Mouse (Mus musculus) thymus, postnatal 4 days (tissue): ENCODE results near the gene Ccdc80.

Experiments
- DNase-seq: peaks from one replicate; pipeline ENCODE4 v3.0.0; 2021

The Ccdc80 gene

DNA sequence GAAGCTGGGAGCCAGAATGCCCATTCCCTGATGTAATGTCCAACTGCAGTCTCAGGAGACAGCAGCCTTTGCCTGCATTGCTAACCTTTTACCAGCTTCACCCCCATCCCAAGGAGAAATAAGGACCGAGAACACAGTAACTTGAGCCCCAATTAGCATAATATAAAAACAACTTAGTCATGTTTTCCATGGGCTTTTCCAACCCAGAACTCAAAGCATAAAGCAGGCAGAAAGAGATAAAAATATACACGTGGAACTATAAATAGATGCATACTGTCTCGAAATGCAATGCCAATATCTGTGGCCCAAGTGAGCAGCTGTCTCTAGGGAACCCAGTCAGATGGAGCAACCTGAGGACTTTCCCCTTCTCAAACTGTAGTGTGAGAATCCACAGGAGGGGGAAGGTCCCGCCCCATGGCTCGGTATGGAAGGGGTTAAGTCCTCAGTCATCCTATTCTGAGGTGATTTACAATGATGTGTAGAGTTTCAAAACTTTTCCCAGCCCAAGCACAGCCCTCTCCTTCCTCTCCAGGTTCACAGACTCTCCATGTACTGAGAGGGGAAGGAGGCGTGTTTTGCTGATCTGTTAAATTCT is at the start of gene Ccdc80:
Gene Ccdc80 (plus strand): TSS at position 266 of the 595 bp plus-strand sequence.
- DNase-seq: peak; percentile 10

DNA sequence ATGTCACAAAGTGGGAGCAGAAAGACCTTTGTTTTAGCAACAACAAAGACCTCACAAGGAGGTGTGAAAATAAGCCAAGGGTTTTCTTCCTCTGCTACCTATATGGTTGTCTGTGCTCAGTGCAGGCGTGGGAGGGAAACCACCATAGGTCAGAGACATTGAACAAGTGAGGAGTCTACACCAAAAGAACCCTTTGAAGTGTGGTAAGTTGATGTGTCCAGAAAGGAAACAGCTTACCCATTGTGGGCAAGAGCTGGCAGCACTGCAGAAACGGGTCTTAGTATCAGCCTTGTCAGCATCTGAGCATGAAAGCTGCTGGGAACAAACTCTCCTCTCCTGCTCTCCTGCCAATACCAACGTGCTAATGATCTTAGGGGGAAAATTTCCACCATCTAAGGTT is 48.4 kb upstream of the Ccdc80 start:
- peak; percentile 9 for DNase-seq

DNA sequence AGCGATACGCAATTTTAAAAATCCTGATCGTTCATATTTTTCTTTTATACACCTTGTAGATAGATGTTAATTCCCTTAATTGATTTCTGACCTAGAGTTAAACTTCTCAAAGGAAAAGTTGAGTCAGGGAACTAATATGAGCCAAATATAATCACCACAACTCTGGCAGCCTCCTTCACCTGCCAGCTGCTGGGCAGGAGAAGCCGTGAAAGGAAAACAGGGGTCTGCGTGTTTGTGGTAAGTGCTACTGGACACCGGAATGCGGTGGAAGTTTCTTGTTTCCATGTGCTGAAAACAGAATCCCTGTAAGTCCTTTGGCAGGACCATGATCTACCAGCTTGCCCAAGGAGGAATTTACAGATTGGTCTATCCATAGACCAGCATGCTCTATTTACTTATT is 36.0 kb upstream of the Ccdc80 start:
- no peak for DNase-seq

DNA sequence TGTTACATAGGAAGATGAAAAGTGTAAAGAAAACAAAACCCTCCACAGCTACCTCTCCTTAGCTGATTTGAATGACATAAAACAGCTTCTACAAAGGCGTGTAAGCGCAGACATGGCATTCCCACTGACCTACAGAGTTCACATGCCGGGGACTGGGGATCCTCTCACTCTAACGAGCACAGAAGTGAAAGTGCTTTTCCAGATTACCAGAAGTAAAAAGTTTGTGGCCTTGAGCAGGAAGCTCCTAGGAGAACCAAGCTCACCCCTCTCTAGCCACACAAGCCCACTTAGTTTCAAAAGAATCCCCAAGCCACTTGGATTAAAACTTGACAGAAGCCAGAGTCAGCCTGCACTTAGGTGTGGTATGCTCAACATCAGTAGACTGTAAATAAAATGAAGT is 35.3 kb upstream of the Ccdc80 start:
- DNase-seq: no peak

DNA sequence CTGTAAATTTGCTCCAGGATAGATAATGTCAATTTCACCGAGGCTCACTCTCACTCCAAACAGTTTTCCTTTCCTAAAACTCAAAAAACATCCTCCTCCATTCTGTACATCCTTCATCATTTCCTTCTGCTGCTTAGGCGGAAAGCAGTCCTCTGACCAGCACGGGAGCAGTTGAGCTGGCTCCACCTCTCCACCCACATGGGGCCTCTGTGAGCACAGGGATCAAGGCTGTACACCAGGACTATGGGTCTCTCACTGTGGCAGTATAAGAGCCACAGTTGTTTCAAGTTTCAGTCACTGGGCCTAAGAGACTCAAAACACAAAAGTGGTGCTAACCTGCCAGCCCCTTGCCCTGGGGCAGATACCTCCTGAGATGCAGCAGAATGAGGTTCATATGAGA is 32.1 kb upstream of the Ccdc80 start:
- no peak for DNase-seq

DNA sequence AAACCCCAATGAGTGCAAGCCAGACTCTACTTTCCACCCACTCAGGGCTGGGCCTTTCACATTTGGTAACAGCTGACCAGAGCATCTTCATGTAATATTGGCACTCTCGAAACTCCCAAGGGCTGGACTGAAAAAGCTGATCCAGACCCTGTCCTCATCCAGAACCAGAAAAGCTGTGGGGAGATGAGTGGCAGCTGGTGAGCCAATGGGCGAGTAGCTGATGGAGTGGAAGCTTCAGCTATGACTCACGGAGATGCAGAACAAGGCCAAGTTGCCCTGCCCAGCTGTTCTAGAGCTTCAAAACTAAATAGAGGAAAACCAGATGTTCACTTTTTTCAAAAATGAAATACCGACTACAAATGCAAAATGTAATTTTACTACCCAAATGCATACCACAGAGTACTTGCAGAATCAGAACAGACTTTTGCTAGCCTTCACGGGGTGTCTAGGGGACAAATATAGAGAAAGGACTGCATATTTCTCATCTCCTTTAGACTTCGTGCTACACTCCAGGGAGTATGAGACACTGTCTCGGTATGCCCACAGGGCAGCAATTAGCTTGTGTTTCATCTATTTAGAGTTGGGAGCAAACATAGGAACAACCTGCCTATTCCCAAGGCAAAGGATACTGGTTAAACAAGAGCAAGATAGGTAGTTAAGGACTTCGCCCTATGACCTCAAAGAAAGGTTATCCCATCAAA is 22.7 kb upstream of the Ccdc80 start:
- no peak for DNase-seq

DNA sequence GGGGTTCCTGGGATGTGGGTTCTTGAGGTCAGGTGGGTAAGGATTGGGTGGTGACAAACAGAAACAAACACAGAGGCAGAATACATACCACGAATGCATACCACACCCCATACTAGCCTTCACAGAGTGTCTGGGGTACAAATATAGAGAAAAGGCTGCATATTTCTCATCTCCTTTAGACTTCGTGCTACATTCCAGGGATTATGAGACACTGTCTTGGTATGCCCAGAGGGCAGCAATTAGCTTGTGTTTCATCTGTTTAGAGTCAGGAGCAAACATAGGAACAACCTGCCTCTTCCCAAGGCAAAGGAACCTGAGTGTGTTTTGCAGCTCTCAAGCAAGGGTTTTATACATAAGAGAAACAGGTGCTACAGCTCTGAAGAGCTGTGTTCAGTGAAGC is 21.8 kb upstream of the Ccdc80 start:
- DNase-seq: no peak

DNA sequence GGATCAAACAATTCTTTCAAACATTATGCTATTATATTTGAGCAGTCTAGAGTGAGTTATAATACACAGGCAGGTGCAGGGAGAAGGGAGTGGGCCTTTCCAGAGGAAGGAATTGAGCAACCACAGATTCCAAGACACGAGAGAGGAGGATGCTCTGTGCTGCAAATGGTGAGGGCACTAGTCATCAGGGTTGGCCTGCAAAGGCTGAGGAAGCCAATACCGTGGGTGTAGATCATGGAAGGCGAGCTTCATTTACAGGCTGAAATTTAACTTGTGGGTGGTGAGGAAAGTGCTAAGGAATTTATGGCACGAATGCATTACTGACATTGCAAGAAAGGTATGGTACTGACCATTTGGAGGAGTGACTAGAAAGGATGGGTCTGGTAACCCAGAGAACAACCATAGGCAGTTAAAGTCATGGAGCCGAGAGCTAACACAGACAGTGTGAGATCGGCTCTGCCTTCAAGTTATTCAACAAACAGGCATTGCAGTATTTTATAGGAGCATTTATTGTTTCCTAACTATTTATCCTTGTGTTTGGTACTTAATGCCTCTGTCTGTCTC is 15.6 kb upstream of the Ccdc80 start:
- DNase-seq: no peak

DNA sequence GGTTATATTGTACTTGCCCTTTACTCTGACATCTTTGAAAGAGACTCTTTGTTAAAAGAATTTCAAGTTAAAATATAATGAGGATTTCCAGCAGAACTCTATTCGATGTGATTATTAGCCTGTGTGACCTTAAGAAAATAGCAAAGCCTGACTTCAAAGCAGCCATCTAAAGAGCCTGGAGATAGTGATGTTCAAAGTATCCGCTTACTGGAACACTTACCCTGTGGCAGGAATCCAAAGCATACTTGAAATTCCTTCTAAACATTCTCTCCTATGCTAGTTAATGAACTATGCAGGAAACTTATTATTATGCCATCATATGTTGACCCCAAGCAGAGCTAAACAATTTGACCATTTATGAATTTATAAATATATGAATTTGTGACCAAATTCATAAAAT is 13.9 kb upstream of the Ccdc80 start:
- no peak for DNase-seq

DNA sequence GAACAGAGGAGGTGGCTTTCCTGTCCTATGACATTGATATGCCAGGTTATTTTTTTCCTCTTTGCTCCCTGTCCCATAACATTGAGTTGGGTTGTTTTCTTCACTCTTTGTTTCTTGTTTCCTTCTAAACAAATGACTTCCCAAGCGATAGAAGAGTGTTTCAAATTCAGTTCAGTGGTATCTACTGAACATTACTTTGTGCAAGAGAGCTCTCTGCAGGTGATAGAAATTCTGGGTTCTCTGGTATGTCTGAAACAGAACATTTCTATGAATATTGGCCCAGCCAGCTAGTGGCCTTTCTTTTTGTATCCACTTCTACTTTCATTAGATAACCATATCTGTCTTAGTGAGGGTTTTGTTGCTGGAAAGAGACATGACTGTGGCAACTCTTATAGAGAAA is 4.4 kb upstream of the Ccdc80 start:
- no peak for DNase-seq

DNA sequence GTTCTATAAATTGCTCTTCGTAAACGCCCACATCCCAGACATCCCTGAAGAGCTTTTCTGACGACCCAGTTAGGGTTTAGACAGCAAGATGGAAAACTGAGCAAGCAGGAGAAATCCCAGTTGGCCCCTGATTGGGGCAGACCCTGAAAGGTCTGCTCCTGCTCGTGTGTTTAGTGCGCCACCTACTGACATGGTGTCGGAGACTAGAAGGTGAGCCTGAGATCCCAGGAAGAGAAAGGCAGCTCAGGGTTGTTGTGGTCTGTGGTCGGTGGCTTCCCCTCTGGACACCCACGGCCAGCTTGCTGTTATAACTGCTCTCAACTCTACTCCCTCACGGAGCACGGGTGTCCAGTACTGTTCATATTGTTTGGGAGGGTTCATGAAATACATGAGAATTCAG is 3.2 kb upstream of the Ccdc80 start:
- peak; percentile 85 for DNase-seq

DNA sequence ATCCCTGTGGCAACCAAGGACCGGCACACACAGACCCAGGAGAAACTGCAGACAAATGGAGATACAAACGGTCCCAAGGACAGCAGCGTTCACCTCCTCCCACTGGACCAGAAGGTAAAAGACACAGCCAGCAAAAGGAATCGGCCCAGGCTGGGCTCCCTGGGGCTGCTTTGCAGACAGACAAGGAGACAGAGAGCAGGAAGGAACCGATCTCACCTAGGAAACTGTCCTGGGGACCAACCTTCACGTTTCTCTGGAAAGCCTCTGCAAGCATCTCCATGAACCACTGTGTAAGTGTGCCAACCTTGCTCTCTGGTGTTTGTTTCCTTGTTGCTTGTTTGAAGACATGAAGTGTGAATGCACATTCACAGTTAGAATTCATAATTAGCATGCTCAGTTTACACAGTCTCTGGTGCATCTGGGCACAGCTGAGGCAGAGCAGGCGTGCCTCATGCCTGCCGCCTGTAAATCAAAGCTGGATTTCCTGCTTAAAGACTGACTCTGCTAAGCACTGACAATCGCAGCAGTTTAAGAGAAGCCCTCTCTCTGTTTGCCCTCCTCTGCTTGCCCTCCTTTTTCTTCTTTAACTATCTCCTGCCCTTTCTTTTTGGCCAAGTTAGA is 1.0 kb downstream of the Ccdc80 start:
- DNase-seq: no peak

DNA sequence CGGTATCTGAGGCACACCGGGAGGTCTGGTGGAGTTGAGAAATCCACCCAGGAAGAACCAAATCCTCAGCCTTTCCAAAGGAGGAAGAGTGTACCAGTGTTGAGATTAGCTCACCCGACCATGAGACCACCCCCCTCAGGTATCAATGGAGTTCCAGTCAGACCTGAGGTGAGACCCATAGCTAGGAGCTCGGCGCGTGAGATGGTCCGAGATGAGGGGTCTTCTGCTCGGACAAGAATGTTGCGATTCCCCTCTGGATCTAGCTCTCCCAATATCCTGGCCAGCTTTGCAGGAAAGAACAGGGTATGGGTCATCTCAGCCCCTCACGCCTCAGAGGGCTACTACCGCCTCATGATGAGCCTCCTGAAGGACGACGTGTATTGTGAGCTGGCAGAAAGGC is 1.8 kb downstream of the Ccdc80 start:
- DNase-seq: no peak

DNA sequence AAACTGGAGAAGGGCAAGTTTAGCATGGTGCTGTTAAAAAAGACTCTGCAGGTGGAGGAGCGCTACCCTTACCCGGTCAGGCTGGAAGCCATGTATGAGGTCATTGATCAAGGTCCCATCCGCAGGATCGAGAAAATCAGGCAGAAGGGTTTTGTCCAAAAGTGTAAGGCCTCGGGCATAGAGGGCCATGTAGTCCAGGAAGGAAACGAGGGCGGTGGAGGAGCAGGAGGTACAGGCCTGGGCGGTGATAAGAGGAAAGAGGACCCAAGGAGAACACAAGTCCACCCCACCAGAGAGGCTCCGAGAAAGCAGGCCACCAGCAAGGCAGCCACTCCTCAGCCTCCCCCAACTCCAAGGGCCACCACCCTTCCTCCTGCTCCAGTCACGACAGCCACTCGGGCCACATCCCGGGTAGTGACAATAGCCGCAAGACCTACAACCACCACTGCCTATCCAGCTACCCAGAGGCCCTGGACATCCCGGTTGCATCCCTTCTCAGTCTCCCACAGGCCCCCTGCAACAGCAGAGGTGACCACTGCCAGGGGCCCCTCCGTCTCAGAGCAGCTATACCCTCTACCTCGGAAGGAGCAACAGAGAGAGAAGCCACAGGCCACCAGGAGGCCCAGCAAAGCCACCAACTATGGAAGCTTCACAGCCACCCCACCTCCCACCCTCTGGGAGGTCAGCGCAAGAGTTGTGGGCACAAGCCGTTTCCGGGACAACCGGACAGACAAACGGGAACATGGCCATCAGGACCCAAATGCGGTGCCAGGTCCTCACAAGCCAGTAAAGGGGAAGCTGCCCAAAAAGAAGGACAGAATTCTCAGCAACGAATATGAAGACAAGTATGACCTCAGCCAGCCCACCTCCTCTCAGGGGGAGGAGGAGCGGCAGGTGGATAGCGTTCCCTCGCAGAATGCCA is 2.6 kb downstream of the Ccdc80 start:
- DNase-seq: no peak

DNA sequence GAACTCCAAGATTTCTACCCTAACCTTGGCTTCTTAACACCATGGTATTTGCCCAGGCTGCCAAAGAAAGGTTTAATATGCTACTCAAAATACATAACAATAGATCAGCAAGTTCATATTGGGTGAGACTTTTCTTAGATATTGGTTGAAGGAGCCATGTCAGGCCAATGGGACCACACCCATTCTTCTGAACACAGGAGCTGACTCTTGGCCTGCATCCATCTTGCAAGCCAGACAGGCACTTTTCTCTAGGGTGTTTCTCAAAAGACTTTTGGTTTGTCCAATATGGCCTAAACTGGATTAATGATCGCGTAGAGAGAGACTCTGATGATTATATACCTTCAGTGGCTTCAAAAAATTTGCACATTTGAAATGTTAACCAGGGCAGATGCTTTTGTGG is 4.3 kb downstream of the Ccdc80 start:
- DNase-seq: no peak

DNA sequence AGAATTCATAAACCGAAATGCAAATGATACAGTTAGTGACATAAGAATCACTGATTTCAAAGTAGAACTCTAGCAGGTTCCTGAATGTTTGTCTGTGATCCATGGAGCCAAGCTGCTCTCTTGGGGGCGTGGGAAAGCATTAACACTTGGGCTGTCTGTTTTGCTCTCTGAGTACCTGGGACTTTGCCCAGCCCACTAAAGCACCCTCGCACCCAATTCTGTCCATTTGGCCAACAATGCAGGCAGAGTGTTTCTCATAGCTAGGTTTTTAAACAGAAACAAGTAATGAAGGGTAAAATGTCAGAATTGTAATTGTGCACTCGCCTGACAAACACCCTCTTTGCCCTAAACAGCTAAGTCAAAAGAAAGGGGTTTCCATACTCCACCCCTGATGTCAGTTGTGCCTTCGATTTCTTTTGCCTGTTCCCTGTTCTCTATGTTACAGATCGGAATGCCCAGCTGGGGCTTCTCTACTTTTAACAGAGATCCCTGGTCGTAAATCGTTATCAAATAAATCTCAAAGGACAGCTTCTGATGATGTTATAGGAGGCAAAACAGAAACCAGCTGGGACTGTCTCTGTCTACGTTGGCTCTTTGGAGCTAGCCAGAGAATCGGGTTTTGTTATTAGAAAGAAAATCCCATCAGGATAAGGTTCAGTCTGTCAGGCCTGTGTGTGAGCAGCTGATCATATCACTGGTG is 5.1 kb downstream of the Ccdc80 start:
- no peak for DNase-seq

DNA sequence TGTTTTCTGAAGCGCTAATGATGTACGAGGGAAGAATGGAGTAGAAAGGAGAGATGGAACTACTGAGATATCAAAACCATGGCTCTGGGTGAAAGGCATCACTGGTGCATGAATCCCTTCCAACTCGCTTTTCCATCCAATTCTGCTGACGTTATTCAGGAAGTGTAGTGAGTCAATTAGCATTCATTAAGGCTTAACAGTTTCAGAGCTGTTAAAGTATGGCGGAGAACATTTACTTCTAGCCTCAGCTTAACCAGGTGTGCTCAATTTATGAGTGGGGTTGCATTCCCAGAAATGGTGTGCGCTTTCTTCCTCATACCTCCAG is 5.6 kb downstream of the Ccdc80 start:
- DNase-seq: no peak

DNA sequence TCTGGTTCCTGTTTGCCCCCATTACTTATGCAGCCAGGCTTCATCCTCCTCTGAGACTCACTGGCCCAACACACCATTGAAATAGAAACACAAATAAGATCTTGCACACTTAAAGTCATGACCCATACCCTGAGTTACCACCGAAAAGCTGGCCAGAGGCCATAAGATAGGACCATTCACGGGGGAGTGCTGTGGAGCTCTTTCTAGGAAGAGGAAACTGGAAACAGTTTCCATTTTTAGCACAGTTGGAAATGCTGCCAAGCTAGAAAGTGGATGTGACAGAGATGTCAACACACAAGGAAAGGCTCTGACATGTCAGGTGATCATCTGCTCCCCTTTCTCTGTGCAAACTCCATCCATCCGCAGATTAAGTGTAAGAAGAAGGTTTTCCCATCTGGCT is 7.7 kb downstream of the Ccdc80 start:
- no peak for DNase-seq

DNA sequence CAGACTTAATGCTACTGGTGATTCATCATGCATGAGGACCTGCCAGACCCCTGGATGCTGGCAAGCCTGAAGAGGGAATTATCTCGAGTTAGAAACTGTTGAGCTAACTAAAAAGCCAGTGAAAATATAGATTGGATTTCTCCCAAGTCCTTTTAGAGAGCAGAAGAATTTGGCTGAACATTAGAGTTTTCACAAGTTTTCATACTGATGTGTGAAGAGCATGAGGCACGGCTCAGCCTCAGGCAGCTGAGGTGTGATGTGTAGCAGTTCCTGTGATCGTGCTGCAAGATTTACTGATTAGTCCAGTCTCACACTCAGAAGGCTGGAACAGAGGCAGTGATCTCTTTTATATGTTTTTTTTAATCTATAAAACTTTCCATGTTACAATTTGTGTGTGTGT is 11.8 kb downstream of the Ccdc80 start:
- no peak for DNase-seq

DNA sequence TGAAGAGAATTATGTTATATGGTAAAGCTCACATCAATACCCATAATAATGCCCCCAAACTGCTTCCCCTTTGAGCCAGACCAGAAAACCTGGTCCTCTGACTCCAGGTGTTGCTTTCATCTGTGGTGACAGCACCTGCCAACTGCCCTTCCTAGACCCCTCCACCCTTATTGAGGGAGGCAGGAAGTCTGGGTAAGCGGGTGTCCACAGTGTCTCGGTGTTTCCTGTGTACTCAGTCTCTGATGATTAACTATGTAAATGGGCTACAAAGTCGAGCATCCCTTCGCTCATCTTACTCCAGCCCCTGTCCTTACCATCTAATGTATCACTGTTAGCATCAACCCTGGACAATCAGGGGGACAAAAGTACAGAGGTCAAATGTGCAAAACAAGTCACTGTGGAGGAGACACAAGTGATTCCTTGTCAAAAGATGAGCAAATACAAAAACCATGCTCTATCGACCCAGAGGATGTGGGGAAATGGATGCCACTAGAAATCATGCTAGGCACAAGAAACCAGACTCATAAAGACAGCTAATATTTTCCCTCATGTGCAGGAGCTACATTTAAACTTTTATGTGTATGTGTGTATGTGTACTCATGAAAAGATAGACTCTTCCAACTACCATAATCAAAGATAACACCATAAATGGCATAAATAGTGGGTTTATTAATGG is 15.1 kb downstream of the Ccdc80 start:
- DNase-seq: peak; percentile 14

DNA sequence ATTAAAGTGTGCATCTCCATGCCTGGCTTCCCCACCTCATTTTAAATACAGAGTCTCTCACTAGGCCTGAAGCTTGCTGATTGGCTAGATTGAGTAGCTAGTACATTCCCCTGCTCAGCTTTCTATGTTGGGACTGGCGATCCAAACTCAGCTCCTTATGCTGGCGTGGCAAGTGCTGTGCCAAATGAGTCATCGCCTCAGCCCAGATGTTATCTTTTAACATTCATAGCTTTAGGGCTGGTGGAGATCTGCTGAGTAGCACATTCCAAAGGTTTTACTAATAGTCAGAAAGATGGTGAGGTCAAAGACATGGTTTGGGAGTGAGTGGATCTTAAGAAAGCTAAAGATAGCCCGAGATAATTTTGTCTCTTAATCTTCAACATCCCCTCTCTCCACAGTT is 17.3 kb downstream of the Ccdc80 start:
- DNase-seq: no peak

DNA sequence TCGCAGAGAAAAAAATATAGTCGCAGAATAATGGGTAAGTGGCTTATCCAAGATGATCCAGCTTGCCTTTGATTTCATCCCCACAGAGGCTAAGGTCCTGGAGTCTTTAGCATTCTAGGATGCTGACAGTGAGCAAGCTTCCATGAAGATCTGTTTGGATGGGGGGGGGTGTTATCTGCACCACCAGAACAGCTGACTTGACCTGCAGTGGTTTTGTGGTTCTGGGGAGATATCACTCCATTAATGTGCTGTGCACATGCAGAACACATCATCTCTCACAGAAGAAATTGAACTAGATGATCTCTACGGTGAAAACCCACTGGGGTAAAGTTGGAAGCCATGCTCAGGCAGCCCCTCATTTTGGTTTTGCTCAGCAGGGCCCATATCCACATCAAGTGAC is 24.0 kb downstream of the Ccdc80 start:
- DNase-seq: no peak
